Mouse (Mus musculus) adrenal gland, postnatal 36 days (tissue): ENCODE measurements around the gene Shank2. TPM values are rescaled to one million over a fixed set of nuclear protein-coding genes. Genes with fewer than 3 reads are reported as not detected.
A peak's percentile ranks its signal among the peaks of the same experiment; 100 is the strongest.

Source experiments
- DNase-seq, 2 experiments: peaks; one replicate each; pipeline ENCODE4 v3.0.0; 2021; ENCODE audit warnings: mixed read lengths in 1 of 2
- total RNA-seq, 2 experiments: library from RNA; stranded (reverse); gene quantifications; 2 replicates each; pipeline ENCODE4 v1.2.3; 2021

The Shank2 gene
- total RNA-seq, 2 experiments from 2014 or later = 2.8 to 6.6 TPM

- peak; percentile 85 to 86 for DNase-seq
Measured at GRCm38 (mm10) chr7:144417644-144418343, 416.1 kb downstream of the Shank2 start.

- no peak for DNase-seq
Measured at GRCm38 (mm10) chr7:144420552-144420951, 418.8 kb downstream of the Shank2 start.

DNA sequence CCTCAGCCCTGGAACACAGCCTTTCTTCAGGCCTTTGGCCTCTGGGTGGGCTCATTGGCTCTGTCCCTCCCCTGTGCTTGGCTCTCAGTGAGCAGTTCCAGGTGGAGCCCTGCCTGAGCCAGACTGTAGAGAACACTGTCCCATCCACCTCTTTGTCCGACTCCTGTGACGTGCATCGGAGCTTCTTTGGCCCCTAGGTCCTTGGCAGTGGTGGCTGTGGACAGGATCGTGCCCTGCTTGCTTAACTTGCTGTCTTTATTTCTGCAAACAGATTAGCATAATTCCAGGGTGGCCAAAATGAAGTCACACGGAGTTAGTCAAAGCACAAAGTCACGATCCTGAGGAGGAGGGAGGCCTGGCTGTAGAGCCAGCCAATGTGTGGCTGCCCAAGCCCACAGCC is 419.8 kb downstream of the Shank2 start:
- DNase-seq = no peak

- peak; percentile 65 to 73 for DNase-seq
Measured at GRCm38 (mm10) chr7:144425953-144426352, 424.2 kb downstream of the Shank2 start.

- DNase-seq = no peak
Measured at GRCm38 (mm10) chr7:144426594-144426993, 424.9 kb downstream of the Shank2 start.

DNA sequence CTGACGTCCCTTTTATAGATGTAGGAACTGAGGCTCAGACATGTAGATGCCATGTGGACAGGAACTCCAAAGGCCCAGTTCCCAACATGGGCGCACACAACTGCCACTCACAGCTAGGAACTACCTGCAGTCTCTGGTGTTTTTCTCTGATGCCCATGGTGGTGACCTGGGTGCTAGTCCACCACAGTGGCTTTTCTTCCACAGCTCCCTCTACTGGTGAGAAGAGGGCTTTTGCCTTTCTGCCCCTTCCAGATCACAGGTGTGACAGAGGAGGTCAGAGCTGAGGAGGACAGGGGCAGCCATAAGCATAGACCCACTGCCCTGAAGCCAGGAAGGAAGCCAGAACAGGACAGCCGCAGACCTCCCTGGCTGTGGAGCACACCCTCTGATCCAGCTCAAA is 425.7 kb downstream of the Shank2 start:
- no peak for DNase-seq

- no peak for DNase-seq
Measured at GRCm38 (mm10) chr7:144432920-144433319, 431.2 kb downstream of the Shank2 start.

DNA sequence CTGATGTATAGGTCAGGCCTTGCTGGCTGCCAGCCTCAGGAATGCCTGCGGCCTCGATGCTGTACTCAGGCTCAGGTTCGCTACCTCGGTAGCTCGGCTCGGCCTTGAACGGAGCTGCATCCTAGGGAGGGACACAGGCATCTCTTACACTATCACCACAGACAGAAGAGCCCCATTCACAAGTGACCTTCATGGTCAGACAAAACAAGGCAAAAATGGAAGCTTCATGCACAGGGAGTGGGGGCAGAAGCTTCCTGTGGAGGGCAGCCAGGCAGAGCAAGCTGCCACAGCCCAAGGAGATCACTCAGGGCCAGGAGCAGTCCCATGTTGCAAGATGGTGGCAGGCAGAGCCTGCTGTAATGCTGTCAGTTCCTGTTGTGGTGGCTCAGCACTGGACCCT is 437.1 kb downstream of the Shank2 start:
- DNase-seq = no peak

DNA sequence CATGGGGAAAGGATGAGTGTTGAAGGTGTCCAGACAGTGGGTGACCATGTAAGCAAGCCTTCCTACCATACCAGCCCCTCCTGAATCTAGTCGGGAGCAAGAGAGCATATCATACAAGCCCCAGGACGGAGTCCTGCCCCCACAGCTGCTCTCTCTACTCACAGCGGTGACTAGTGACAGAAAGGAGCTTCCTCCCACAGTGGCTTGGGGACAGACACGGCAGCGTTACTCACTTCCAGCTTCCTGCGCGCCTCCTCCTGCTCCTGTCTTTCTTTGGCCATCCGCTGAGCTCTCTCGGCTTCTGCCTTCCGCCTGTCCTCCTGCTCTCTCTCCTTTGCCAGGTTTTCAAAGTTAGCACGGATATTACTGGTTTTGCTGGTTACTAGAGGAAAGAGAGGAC is 439.7 kb downstream of the Shank2 start:
- DNase-seq = no peak

DNA sequence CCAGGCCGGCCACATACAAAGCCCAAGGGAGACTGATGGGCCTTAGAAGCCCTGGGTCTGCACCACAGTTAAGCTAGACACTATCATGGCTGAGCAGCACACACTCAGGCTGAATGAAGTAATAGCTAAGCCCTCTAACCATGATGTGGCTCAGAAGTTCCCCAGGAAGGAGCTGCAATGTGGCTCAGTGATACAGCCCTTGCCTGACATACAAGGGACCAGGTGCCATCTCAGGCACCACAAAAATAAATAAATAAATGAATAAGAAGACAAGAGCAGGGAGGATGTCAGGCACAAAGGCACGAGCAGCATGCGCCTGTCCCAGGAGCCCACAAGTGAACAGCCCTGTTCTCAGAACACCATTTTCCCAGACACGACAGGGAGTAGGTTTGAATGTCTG is 440.2 kb downstream of the Shank2 start:
- no peak for DNase-seq

DNA sequence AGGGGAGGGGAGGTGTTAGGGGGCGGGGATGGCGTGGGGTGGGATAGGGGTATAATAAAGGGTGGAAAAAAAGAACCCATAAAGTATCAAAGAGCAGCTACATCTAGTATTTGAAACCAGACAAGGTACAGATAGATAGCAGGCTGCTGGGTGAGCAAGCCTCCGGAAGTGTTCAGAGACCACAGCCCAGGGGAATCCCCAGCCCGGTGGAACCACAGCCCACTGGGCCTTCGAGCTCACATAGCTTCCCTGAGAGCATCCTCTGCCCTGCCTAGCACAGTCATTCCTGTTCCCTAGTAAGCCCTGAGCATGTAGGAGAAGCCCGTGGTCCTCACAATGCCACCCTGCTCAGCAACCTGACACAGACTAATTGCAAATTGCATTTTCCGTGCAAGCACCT is 443.1 kb downstream of the Shank2 start:
- DNase-seq = no peak

DNA sequence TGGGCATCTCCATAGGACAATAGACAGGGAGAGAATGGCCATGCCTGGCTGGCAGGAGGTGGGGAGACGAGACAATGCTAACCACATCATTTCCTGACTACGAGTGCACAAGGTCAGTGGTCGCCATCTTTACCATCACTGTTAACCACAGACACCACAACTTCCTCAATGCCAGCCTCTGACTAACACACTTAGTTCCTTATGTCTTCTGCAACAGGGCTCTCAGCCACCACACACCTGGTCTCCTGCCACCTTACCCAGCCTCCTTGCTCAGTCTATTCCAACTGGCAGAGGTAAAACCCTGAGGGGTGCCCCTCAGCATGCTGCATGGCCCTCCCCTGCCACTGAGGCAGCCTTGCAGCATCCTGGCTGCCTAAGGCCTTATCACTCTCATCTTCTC is 445.4 kb downstream of the Shank2 start:
- DNase-seq = no peak

DNA sequence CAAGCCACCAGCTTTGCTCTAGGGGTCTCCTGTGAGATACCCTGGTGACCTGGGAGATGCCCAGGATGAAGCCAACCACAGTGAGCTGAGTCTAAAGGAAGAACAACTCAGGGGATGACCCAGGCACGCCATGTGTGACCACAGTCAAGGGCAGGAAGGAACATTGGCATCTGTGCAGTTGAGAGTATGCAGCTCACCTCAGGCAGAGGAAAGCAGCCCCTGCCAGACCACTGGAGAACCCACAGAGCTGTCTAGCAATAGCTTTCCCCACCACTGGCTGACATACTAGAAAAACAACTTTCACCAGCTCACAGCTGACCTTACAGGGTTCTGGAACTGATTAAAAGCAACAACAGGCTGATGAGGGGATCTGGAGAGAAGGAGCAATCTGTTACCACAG is 446.5 kb downstream of the Shank2 start:
- DNase-seq = no peak

DNA sequence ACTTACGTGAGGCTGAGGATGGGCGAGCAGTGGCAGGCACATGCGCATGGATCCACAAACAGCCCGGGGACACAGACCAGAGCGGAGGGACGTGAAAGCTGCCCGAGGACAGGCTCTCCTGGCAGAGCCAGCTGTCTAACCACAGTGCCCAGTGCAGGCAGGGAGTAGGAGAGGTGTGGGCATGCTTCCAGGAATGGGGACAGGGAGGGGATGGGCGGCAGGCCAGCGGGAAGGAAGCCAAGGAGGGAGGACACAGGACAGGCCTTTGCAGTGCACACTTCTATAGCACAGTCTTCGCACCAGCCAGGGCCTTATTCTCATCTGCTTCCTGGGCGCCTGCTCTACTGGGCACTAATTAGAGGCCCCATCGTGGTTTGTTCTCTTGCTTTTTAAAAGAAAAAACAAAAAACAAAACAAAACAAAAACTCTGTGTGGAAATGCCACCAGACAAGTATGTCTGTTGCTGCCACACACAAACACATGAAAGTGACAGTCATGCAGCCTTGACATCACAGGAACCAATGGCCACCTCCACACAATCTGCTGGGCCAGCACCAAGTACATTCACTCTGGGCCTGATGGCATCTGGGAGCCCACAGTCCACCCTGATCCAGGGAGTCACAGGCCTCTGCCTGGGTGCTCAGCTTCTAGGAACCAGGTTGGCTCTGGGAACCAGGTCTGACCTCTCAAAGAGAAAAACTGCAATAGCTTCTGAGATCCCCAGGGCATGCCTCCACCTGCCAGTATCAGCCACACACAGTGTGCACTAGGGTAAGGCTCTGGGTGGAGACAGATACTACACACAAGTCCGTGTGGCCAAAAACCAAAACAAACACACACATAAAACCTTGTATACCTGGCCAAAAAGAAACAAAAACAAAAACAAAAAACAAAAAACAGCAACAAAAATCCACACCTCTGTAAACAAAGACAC is 448.2 kb downstream of the Shank2 start:
- peak; percentile 98 to 99 for DNase-seq

GRCm38 (mm10) chr7:144450661-144451060 is 448.9 kb downstream of the Shank2 start:
- no peak for DNase-seq

DNA sequence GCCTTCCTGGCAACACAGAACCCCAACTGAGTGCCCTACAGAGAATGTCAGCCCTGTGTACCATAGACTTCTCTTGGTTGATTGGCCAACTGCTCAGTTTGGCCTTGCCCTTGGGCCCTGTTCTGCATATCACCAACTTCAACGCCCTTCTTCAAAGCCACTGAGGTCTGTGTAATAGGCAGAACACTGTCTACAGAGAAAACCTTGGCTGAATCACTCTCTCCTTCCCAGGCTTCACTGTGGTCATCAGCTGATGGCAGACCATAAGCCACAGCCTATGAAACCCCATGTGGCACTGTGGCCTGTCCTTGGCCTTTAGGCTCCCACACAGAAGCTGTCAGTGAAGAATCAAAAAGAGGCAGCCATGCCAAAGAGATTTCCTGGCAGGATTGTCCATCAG is 457.2 kb downstream of the Shank2 start:
- DNase-seq = peak; percentile 56 to 77

GRCm38 (mm10) chr7:144461246-144461902 is 459.6 kb downstream of the Shank2 start:
- peak; percentile 38 to 51 for DNase-seq

DNA sequence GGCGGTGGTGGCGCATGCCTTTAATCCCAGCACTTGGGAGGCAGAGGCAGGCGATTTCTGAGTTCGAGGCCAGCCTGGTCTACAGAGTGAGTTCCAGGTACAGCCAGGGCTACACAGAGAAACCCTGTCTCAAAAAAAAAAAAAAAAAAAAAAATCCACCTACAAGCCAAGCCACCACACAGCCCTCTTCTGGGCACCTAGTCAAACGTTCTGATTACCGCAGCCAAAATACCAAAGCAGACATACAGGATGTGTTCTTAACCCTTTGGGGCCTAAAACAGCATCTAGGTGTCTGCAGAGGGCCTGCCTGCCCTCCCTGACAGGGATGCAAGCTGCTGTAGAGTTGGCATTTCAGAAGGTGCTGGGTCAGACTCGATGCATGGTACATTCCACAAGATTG is 460.8 kb downstream of the Shank2 start:
- no peak for DNase-seq

GRCm38 (mm10) chr7:144468741-144469140 is 467.0 kb downstream of the Shank2 start:
- DNase-seq = no peak

DNA sequence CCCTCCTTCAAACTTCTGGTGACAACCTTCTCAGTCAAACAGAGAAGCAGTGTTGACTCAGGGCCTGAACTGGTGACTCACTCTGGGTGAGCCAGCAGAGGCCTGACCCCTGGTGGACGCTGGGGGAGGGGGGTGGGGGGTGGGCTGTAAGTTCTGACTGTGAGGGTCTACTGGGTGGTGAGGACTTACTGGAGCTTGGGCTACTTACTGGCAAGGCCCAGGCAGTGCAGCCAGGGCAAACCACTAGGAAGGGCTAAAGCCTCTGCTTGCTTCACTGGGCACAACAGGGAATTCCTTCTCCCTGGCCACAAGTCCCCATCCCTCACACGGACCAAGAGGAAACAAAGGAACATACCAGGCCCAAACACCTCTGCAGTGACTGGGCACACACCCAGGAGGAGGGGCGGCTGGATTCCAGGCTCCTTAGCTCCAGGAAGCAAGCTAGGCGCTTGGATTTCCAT is 467.5 kb downstream of the Shank2 start:
- peak; percentile 67 to 71 for DNase-seq

GRCm38 (mm10) chr7:144469908-144470544 is 468.3 kb downstream of the Shank2 start:
- peak in 1 of 2 experiments; percentile 46 for DNase-seq

- peak; percentile 94 to 96 for DNase-seq
Measured at GRCm38 (mm10) chr7:144470545-144471059, 468.9 kb downstream of the Shank2 start, which contains the start of gene Cttn. Gene Cttn, minus strand, starts transcription at chr7:144471009.
